Mouse (Mus musculus) lung, adult 2 months (tissue): Measurements from ENCODE around the gene Phf12. TPM values are rescaled to one million over a fixed set of nuclear protein-coding genes. Genes with fewer than 3 reads are reported as not detected.

Experiments used
- DNase-seq: peaks from one replicate; pipeline ENCODE4 v3.0.0; 2022
- H3K4me1 ChIP-seq: fragments of 200-500 bp; 2 replicates; pipeline ENCODE4 v1.6.1; 2011; ENCODE audit warnings: low read length; ENCODE audit not compliant: control insufficient read depth, insufficient read depth
- H3K4me3 ChIP-seq: fragments of 200-500 bp; replicated peaks from 2 replicates; pipeline ENCODE3; 2011; ENCODE audit warnings: low read depth, mild to moderate bottlenecking, control low read depth, low read length; ENCODE audit errors: extremely low read depth
- CTCF ChIP-seq: fragments of 200-500 bp; IDR thresholded peaks from 2 replicates; pipeline ENCODE4 v1.5.1; 2011; ENCODE audit warnings: mild to moderate bottlenecking, low read length, control low read depth; ENCODE audit not compliant: insufficient read depth
- POLR2A ChIP-seq: fragments of 200-500 bp; IDR thresholded peaks from 2 replicates; pipeline ENCODE4 v1.6.1; 2011; ENCODE audit warnings: low read depth, mild to moderate bottlenecking, control low read depth, low read length, borderline replicate concordance; ENCODE audit errors: extremely low read depth
- WGBS: fragments of 180-500 bp; shearing (Covaris S2); methylation state at CpG from one replicate; pipeline ENCODE4 v1.1.7; 2018; 5-methylcytosine and 5-hydroxymethylcytosine counted together
- polyA plus RNA-seq: library from polyadenylated mRNA; depleted of rRNA; stranded (reverse); fragments of >200 nt; gene quantifications from 2 replicates; pipeline ENCODE4 v1.2.3, GENCODE M21; 2012

Gene Phf12
- polyA plus RNA-seq, 1 experiment, result 50.4 TPM

GRCm38 (mm10) chr11:77970718-77971117 is 11.8 kb upstream of the Phf12 start:
- TF ChIP-seq CTCF, result no peak
- TF ChIP-seq POLR2A, result no peak
- WGBS, result 81% methylated on average over 6 of the region's 6 CpGs
- no peaks in the 10 kb centered on the region for H3K4me1 ChIP-seq
- no peak for DNase-seq
- H3K4me3 ChIP-seq, result no peak overlapping the region

GRCm38 (mm10) chr11:77973520-77973919 is 9.0 kb upstream of the Phf12 start:
- TF ChIP-seq POLR2A (no peak), CTCF (no peak)
- WGBS, result 69% methylated on average over 7 of the region's 7 CpGs
- DNase-seq, result no peak
- H3K4me3 ChIP-seq, result no peak overlapping the region
- H3K4me1 ChIP-seq, result no peaks in the 10 kb centered on the region

DNA sequence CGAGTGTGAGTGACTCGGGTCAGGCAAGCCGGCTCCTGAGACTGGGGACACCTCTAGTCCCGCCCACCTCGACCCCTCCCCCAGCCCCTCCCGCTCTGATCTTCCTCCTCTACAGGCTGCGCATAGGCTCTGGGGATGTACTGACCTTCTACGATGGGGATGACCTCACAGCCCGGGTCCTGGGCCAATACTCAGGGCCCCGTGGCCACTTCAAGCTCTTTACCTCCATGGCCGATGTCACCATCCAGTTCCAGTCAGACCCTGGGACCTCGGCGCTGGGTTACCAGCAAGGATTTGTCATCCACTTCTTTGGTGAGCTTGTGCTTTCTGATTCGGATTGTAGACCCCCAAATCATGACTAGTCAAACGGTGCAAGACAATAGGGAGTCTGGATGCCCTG is 8.2 kb upstream of the Phf12 start:
- no peak for DNase-seq
- TF ChIP-seq CTCF (no peak), POLR2A (no peak)
- no peaks in the 10 kb centered on the region for H3K4me1 ChIP-seq
- no peak overlapping the region for H3K4me3 ChIP-seq
- WGBS, result 35% methylated on average over 15 of the region's 15 CpGs

DNA sequence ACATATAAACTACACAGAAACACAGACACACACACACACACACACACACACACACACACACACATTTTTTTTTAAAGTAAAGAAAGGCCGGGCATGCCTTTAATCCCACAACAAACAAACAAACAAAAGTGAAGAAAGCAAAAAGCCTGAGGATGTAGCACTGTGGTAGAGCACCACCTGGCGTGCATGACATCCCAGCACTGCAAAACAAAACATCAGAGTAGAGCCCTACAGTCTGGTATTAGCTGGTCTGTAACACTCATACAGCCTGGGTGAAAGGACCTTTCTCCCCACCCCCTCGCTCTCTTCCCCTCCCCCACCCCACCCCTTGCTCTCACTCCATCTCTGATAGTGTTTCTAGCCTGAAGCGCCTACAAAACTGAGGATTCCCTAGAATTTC is 6.7 kb upstream of the Phf12 start:
- TF ChIP-seq CTCF, result no peak
- no peak for TF ChIP-seq POLR2A
- Histone ChIP-seq H3K4me3 (no peak overlapping the region), H3K4me1 (no peaks in the 10 kb centered on the region)
- WGBS, result 33% methylated on average over 4 of the region's 4 CpGs
- no peak for DNase-seq

- DNase-seq, result no peak
- WGBS, result 76% methylated on average over 6 of the region's 6 CpGs
- Histone ChIP-seq H3K4me1 (peaks cover 3% of the 10 kb centered on the region; the same call in 1 of the 2 replicates), H3K4me3 (no peak overlapping the region)
- TF ChIP-seq POLR2A (no peak), CTCF (no peak)
These were observed 4.4 kb upstream of the Phf12 start for GRCm38 (mm10) chr11:77978161-77978560.

- 80% methylated on average over 8 of the region's 8 CpGs for WGBS
- Histone ChIP-seq H3K4me1 (peaks cover 3% of the 10 kb centered on the region; the same call in 1 of the 2 replicates), H3K4me3 (no peak overlapping the region)
- TF ChIP-seq CTCF (no peak), POLR2A (no peak)
- no peak for DNase-seq
These were observed 3.2 kb upstream of the Phf12 start for GRCm38 (mm10) chr11:77979221-77979809.

DNA sequence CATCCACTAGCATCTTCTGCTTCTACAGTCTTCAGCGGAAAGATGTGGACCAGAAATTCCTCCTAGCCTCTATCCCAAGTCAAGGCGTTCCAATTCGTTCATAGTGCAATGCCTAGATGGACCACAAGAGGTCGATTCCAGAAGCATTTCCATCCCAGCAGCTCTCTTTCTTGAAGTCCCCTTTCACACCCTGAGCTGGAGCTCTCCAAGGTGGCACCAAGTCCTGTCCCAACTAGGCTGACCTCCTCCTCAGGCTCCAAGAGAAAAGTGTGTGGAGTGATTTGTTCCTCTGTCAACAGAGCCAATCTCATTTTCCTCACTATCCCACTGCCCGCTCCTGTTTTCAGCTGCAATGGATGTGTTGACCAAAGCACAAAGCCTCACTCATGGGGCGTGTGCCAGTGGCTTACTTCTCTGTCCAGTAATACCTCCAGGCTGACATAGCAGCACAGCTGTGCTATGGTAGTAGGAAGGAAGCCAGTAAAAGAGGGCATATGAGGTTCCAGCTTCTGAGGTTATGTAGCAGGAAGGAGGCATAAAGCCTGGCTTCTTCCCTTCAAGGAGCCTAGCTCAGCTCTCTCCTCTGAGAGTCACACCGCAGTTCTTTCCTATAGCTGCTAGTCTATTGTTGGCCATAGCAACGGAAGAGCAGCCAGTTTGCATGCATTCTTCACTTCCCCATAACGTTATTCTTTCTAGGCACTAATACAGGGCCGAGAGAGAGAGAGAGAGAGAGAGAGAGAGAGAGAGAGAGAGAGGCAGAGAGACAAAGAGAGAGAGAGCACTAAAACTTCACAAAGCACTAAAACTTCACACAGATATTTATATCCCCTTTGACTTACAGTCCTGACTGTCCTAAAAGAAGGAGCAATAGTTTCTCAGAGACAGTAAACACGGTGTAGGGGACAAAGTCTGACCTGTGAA is 2.0 kb upstream of the Phf12 start:
- WGBS, result 29% methylated on average over 11 of the region's 11 CpGs
- H3K4me1 ChIP-seq, result peaks cover 6% of the 10 kb centered on the region; the same call in 1 of the 2 replicates
- H3K4me3 ChIP-seq, result no peak overlapping the region
- peak; percentile 34 for DNase-seq
- TF ChIP-seq CTCF, result no peak; the same call in 1 of the 2 replicates
- no peak for TF ChIP-seq POLR2A

DNA sequence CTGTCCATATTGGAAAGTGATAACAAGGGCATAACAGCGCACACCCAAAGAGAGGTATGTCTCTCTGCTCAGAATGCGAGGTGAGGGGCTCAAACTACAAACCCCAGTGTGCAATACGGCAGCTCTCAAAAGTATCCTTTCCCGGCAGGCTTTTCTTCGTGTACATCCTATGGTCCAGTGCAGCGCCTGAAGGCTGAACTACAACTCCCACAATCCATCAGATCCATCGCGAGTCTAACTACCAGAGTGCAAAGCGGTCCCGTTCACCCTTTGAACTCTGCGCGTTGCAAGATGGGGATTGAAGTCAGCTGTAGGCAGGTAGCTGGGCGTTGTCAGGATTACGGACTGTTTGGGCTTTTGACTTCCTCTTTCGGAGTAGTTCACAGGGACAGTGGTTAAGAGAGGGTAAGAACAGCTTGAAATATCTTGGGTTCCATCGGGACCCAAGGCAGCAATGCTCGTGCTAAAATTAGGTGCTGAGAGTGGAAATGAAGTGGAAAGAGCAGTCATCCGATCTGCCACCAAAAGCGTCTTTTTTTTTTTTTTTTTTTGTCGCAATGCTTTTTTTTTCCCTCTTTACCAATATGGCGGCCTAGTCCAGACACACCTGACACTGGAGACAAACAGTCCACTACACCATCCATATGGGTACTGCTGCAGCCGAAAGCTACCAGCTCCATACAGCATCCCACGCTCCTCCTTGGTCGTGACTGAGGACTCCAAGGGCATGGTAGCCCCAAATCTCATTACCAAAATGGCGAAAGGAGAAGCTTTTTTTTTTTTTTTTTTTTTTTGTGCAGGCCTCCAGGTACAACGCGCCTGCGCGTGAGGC is 729 bp upstream of the Phf12 start:
- WGBS, result under 1% methylated on average over 29 of the region's 29 CpGs
- peak; percentile 91 for DNase-seq
- TF ChIP-seq POLR2A (peak; percentile 61; the same call in 1 of the 2 replicates), CTCF (no peak)
- H3K4me1 ChIP-seq, result peaks cover 6% of the 10 kb centered on the region; the same call in 1 of the 2 replicates
- peak overlapping the region; percentile 98 for H3K4me3 ChIP-seq

DNA sequence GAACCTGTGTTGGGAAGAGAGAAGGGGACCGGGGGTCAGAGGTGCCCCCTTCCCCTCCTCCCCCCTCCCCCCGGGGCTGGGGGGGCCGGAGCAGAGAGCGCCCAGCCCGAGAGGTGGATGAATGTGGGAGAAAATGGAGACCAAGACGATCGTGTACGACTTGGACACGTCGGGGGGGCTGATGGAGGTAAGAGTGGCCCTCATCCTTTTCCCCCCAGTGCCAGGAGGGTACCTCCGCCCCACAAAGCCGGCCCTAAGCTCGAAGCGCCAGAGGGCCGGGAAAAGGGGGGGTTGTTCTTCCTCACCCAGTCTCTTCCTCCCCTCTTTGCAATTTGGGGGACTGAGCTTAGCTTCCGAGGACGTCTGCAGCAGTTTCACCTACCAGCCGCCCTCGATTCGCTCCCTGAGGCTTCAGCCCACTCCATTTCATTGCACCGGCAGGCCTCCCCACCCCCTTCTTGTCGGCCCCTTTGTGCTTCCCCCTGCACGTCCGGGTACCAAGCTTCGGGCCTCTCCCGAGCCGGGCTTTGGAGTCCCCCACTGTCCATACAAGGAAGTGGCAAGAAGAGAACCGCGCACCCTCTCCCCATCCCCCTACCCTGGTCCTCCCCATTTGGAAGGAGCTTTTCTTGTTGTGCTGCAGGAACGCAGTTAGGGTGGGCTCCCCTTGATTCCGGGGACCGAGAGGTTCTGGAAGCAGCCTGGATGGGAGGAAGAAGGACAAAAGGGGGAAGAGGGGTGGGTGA is 810 bp downstream of the Phf12 start:
- DNase-seq, result peak; percentile 51
- Histone ChIP-seq H3K4me3 (peak overlapping the region; percentile 99), H3K4me1 (peaks cover 6% of the 10 kb centered on the region; the same call in 1 of the 2 replicates)
- TF ChIP-seq POLR2A (no peak), CTCF (no peak)
- under 1% methylated on average over 29 of the region's 32 CpGs for WGBS
